Mouse (Mus musculus): Measurements from ENCODE around the gene Dmpk.

Gene Dmpk

DNA sequence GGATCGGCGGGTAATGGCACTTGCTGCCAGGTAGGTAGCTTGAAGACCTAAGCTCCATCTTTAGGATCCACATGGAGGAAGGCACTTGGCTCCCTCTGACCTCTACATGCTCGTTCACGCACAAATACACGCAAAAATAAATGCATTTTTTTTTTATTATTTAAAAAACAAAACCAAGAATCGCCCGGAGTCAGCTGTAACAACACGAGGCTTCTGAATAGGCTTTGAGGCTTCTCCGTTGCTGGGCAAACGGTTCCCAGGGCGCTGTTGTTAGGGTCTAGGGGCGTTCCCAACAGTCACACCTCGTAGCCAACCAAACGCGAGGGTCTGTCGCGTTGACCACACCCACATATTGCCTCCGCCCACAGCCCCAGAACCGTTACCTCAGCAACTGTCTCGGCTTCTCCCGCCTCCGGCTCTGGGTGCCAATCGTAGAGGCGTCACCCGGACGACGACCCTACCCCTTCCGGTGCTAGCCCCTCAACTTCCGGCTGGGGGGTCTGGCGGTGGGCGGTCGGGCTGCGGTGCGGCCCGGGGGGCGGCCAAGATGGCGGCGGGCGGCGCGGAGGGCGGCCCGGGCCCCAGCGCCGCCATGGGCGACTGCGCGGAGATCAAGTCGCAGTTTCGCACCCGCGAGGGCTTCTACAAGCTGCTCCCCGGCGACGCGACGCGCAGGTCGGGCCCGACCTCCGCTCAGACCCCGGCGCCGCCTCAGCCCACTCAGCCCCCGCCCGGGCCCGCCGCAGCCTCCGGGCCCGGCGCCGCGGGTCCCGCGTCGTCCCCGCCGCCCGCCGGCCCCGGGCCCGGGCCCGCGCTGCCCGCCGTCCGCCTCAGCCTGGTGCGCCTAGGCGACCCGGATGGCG lies 7.7 kb upstream of the Dmpk start, which contains the start of gene Dmwd:
Gene Dmwd, plus strand, starts transcription at position 505 of the 863 bp plus-strand sequence.
- DNase-seq = peak; percentile 94

DNA sequence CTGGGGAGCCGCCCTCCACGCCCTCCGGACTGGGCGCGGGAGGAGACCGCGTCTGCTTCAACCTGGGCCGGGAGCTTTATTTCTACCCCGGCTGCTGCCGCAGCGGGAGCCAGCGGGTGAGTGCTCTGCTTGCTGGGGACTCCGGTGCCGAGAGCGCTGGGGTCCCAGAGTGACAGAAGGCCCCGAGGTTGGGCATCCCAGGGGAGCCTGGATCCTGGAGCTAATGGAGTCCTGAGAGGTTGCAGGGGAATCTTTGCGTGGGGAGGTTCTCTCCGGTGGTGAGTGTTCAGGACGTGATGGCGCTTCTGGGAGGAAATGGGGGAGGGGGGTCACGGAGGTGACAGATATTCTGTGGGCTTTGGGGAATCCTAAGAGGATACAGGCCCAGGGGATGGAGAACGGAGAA lies 7.1 kb upstream of the Dmpk start:
- peak; percentile 55 for DNase-seq

DNA sequence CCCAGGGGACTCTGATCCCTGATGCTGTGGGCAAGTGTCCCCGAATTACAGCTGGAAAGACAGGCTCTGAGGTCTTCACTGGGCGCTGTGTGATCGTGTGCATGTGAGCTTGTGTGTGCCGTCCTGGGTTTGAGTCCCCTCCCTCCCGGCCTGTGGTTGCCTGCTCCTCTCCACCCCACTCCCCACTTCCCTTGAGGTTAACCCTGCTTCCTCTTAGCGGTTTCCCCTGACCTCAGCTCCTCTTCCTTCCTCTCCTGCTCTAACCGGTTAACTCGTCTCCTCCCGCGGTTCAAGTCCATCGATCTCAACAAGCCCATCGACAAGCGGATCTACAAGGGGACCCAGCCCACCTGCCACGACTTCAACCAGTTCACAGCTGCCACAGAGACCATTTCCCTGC lies 5.9 kb upstream of the Dmpk start:
- peak; percentile 34 for DNase-seq

DNA sequence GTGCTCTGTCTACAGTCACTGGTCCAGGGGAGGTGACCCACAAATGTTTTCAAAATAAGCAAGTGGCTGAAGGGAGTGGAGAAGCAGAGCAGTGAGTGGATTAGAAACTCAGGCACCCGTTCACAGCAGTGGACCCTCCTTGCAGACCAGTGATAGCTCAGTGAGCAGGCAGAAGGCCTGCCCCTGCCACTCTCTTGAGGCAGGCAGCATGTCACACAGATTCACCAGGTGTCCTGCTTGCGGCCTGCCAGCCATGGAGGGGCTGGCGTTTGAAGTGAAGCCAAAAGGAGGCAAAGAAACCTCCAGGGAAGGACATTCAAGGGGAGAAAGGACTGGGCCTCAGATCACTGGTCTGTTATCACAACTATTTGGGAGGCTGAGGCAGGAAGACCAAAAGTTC lies 4.9 kb upstream of the Dmpk start:
- DNase-seq = no peak

DNA sequence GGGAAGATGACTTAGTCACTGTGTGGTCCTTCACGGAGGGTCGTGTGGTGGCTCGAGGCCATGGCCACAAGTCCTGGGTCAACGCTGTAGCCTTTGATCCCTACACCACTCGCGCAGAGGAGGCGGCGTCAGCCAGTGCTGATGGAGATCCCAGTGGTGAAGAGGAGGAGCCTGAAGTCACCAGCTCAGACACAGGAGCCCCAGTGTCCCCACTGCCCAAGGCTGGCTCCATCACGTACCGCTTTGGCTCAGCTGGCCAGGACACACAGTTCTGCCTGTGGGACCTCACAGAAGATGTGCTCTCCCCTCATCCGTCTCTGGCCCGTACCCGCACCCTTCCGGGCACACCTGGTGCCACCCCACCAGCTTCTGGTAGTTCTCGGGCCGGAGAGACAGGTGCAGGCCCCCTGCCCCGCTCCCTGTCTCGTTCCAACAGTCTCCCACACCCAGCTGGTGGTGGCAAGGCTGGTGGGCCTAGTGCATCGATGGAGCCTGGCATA lies 3.1 kb upstream of the Dmpk start:
- peak; percentile 17 for DNase-seq

DNA sequence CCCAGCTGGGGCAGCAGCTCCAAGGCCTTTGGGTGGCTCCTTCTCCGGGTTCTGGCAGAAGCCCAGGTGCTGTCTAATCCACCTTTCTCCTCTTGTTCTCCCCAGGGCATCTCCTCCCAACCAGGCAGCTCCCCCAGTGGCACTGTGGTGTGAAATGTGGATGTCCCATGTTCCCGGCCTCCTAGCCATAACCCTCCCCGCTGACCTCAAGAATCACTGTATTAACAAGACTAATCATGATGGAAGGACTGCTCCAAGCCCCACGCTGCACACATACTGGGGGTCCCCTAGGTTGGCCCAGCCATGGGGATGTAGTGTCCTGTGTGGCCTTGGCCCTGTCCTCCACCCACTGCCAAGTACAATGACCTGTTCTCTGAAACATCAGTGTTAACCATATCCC lies 1.5 kb upstream of the Dmpk start:
- DNase-seq = no peak

DNA sequence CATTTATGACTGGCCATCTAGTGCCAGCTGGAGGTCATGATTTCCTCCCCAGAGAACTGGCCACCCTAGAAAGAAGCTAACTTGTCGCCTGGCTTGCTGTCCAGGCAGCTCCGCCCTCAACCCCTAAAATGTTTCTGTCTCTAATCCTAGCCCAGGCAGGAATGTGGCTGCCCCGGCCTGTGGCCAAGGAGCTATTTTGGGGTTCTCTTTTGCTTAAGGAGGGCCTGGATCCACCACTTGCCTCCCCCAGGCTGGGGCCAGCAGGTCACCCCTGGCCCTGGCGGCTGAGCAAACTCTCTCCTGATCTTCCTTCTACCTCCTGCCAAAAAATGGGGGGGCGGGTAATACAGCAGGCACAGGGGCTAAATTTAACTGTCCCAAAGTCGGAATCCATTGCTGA lies 553 bp upstream of the Dmpk start:
- peak; percentile 23 for DNase-seq

DNA sequence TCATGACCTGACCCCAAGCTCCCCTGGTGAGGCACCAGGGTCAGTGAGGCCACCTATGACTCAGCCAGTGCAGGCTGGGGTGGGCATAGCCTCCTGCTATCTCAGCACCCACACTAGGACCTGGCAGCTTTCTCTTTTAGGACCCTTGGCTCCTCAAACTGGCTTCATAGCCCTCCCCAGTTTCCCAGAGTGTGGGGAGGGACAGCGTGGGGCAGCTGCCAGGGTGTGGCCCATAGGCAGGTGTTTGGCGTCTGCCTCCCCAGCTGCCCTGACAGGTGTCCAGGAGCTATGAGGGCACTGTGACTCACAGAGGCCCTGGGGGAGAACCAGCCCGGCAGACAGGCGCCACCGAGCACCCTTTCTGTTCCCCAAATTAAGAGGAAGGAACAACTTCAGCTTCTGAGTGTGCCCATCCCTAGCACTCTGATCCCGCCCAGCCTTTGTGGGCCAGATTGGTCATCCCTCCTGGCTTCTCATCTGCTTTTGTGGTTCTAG lies 675 bp downstream of the Dmpk start:
- DNase-seq = no peak

DNA sequence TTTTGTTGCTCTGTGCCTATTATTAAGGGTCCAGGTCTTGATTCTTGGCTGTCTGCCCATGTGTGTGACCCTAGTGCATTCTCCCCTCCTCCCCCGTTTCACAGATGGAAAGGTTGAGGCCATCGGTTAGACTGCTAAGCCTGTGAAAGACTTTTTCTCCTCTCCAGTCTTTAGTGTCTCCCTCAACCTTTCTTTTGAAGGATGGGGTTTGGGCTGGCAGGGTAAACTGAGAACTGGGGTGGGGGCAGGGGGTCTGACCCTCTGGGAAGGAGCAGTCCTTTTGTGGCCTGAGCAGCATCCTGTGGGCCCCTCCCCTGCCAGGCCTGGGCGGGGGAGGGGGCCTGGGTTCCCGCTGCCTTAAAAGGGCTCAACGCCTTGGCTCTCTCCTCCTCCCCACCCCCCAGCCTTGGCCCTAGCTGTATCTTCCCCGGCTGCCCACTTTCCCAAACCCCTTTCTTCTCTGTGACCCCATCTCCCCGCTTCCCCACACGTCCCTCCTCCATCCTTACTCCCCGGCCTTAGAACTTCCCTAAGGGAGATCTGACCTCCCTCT lies 1.3 kb downstream of the Dmpk start:
- DNase-seq = no peak

DNA sequence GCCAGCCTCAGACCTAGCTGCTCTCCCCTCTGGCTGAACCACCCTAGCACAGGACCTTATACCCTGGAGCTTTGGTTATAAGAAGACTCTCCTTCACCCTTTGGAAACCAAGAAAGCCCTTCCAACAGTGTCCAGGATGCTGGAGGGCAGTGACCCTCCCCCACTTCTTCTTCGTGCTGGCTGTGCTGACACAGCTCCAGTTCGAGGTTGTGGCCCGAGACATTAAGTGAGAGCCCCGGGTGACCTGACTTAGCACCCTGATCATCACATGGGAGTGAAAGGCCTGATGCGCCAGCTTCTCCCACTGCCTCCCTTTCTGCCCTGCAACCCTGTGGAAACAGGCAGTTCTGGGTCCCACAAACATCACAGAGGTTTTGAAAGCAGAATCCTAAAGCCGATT lies 1.8 kb downstream of the Dmpk start:
- no peak for DNase-seq

DNA sequence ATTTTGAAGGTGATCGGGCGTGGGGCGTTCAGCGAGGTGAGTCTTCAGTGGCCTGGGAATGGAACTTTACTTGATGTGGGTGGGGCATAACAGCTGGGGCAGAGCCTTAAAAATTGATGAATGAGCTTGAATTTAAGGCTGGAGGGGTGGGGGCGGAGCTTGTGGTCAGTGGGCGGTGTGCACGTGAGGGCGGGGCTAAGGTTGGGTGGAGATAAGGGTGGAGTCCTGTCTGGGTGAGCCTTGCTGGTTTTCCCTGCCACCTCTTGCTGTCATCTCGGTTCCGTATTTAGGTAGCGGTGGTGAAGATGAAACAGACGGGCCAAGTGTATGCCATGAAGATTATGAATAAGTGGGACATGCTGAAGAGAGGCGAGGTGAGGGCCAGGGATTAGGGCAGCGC lies 2.4 kb downstream of the Dmpk start:
- DNase-seq = peak; percentile 16

DNA sequence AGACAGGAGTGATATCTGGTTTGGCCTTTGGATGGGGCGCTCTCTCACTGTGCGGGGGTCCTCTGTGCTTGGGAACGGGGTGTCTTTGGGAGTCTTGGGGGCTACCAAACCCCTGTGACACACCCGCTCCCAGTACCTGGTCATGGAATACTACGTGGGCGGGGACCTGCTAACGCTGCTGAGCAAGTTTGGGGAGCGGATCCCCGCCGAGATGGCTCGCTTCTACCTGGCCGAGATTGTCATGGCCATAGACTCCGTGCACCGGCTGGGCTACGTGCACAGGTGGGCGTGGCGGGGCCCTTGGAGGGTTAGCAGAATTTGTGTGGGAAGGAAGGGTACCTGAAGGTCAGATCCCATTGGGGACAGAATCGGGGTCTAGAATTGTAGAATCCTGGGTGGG lies 3.1 kb downstream of the Dmpk start:
- no peak for DNase-seq

DNA sequence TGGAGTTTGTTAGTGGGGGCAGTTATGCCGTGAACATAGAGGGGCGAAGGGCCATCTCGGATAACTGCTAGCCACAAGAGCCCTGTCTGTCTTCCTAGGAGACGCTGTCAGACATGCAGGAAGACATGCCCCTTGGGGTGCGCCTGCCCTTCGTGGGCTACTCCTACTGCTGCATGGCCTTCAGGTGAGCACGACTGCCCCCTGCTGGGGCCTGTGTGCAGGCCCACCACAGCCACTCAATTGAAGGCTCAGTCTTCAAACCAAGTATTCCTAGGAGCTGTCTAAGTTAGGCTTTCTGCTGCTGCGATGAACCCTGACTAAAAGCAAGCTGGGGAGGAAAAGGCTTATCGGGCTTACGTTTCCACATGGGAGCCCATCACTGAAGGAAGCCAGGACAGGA lies 5.2 kb downstream of the Dmpk start:
- peak; percentile 22 for DNase-seq

DNA sequence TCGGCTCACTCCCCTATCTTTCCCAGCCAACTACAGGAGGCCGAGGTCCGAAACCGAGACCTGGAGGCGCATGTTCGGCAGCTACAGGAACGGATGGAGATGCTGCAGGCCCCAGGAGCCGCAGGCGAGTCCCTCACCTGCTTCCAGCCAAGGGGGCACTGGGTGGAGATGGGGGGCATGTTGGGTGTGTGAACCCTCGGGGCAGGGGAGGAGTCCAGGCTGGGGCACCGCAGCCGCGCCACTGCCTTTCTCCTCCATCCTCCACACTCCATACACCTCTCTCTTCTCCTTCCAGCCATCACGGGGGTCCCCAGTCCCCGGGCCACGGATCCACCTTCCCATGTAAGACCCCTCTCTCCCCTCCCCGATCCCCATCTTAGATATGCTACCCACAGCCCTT lies 8.3 kb downstream of the Dmpk start:
- DNase-seq = peak; percentile 14

DNA sequence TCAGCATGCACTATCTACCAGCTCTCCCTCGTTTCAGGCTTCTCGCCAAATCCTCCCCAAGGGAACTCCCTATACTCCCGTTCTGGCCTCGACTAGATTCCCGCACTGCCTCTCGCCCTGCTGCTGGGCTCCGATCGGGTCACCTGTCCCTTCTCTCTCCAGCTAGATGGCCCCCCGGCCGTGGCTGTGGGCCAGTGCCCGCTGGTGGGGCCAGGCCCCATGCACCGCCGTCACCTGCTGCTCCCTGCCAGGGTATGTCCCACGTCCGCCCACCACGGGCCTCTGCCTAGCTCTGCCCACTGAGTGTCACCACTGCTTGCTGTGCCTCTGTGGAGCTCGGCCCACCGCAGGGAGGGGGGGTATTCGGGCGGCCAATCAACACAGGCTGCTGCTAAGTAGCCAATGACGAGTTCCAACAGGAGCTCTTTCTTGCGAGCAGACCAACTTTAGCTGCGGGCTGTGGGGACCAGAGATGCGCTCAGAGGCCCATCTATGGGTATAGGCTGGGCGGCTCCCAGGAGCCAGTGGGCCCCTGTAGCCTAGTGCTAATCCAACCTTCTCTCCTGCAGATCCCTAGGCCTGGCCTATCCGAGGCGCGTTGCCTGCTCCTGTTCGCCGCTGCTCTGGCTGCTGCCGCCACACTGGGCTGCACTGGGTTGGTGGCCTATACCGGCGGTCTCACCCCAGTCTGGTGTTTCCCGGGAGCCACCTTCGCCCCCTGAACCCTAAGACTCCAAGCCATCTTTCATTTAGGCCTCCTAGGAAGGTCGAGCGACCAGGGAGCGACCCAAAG lies 8.9 kb downstream of the Dmpk start:
- peak; percentile 38 for DNase-seq

DNA sequence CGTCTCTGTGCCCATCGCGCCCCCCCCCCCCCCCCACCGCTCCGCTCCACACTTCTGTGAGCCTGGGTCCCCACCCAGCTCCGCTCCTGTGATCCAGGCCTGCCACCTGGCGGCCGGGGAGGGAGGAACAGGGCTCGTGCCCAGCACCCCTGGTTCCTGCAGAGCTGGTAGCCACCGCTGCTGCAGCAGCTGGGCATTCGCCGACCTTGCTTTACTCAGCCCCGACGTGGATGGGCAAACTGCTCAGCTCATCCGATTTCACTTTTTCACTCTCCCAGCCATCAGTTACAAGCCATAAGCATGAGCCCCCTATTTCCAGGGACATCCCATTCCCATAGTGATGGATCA lies 9.5 kb downstream of the Dmpk start:
- DNase-seq = peak; percentile 41

DNA sequence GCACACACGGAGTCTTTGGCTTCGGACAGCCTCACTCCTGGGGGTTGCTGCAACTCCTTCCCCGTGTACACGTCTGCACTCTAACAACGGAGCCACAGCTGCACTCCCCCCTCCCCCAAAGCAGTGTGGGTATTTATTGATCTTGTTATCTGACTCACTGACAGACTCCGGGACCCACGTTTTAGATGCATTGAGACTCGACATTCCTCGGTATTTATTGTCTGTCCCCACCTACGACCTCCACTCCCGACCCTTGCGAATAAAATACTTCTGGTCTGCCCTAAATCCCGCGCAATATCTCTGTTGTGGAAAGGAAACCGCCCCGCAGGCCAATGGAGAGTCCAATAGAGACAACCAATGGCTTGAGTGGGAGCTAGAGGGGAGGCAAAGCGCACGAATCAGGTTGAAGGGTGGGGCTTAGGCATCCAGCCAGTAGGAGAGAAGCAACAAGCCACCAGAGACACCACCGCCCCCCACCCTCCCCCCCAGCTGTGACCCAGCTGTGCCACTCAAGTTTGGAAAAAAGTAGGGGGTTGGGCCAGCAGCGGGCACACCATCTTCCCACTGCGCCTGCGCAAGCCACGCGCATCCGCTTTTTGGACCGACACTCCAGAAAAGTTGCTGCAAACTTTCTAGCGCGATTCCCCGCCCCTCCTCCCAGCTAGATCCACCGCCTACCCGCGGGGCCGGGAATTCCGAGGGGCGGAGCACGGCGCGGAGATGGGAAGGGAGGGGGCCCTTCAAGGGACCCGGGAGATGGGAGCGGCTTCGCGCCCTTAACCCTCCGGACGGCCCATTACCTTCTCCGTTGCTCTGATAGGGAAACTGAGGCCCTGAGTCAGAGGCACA lies 10.1 kb downstream of the Dmpk start:
- peak; percentile 64 for DNase-seq

DNA sequence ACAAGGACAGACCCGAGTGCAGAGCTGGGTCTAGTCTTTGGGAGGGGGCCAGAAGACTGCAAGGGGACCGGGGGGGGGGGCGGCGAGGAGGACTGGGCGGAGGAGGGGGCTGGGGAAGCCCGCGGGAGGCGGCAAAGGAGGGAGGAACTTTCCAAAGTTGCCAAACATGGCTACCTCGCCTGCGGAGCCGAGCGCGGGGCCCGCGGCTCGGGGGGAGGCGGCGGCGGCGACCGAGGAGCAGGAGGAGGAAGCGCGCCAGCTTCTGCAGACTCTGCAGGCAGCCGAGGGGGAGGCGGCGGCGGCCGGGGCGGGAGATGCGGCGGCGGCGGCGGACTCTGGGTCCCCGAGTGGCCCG lies 10.8 kb downstream of the Dmpk start, which contains the start of gene Six5:
Gene Six5, plus strand, starts transcription at position 124 of the 355 bp plus-strand sequence.
- peak; percentile 24 for DNase-seq

DNA sequence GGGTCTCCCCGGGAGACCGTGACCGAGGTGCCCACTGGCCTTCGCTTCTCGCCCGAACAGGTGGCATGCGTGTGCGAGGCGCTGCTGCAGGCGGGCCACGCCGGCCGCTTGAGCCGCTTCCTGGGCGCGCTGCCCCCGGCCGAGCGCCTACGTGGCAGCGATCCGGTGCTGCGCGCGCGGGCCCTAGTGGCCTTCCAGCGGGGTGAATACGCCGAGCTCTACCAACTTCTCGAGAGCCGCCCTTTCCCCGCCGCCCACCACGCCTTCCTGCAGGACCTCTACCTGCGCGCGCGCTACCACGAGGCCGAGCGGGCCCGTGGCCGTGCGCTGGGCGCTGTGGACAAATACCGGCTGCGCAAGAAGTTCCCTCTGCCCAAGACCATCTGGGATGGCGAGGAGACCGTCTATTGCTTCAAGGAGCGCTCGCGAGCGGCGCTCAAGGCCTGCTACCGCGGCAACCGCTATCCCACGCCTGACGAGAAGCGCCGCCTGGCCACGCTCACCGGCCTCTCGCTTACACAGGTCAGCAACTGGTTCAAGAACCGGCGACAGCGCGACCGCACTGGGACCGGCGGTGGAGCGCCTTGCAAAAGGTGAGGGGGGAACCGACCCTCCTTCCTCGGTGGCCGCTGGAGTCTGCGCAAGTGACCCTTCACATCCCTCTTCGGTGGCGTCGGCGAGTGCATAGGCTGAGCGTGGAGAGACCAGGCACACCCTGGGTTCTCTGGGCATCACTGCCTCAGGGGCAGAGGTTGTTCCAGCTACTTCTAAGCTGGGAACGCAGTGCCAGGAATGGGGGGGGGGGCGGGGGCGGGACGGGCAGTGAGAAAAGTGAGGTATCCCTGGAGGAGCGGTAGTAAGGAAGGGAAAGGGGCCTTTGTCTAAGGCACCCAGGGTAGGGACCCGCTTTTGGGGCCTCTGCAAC lies 11.4 kb downstream of the Dmpk start:
- DNase-seq = peak; percentile 17

DNA sequence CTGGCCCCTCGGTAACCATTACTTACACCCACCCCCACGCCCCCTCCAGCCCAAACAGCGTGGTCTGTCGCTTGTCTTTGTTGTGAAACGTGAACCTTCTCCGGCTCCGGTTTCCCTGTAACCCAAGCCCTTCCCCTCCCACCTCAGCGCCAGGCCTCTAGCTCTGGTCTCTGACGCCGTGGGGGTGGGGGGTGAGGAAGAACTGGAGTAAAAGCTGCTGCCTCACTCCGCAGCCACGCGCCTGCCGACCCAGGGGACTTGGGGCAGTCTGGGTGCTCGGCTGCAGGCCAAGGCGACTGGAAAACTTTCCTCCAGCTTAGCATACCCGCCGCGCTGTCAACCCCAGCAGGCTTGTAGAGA lies 12.1 kb downstream of the Dmpk start:
- DNase-seq = peak; percentile 17

DNA sequence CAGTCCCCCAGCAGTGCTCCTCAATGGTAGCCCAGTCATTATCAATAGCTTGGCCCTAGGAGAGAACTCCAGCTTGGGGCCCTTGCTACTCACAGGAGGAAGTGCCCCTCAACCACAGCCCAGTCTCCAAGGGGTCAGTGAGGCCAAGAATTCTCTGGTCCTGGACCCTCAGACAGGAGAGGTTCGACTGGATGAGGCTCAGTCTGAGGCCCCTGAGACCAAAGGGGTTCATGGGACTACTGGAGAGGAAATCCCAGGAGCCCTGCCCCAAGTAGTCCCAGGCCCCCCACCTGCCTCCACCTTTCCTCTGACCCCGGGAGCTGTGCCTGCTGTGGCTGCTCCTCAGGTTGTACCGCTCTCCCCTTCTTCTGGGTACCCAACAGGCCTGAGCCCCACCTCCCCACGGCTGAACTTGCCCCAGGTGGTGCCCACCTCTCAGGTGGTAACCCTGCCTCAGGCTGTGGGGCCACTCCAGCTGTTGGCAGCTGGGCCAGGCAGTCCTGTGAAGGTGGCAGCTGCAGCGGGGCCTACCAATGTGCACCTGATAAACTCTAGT lies 12.8 kb downstream of the Dmpk start:
- DNase-seq = peak; percentile 8

All from cerebellum, adult 9-11 months (tissue).